Mouse (Mus musculus): ENCODE data around the gene Engase.

DNA sequence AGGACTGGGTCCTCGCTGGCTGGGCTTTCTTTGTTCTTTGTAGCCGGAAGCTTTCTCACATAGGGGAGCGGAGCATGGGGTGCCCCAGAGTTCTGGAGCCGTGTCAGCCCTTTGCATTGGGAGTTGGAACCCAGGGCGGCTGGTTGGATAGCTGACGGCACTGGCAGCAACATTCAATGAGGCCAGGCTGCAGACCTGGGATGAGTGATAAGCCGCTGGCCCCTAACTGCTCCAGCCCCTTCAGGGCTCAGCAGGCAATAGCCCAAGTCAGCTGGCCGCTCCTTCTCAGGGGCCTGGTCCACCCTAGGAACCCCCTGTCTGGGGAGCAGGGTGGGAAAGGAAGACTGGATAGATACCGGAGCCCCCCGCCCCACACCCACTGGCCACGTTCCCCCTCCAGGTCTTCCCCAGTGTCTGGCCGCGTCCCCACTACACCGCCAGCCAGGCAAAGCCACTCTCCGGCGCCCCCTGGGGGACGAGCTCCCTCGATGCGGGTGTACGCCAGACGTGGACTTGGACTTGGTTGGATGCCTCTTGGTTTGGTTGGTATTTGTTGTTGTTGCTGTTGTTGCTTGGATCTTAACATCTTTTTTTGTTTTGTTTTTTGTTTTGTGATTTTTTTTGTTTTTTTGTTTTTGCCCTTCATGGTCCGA, 14.1 kb downstream of the Engase start:
- TF ChIP-seq CTCF (IDR thresholded peaks at IDR 0.05; ENCODE audit: control insufficient read depth, insufficient read depth, insufficient replicate concordance, low read depth, low read length) (peak; percentile 75; the same call in 1 of the 2 replicates), POLR2A (IDR thresholded peaks at IDR 0.05; ENCODE audit: control insufficient read depth, low read depth, low read length) (no peak)

Data from testis, adult 2 months (tissue).